In the genomic region with DNA sequence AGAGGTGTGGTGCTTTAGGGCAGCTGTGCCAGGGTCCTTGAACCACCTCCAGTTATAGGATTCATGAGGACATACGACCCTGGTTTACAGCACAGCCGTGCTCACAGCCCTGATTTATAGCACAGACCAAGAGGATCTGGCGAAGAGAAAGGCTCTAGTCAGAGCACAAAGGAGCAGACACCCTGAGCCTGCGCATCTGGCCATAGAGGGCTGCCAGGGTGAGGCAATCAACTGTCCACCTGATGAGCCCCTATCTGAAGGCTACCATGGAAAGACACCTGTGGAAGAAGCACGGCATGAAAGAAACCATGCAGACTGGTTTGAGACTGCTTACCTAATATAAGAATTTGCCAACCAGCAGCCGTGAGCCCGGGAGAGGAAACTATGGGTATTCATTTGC, we compare ENCODE assay signal across 28 mouse cellular contexts. TPM values are rescaled to one million over a fixed set of nuclear protein-coding genes. Genes with fewer than 3 reads are reported as not detected.
A peak's percentile ranks its signal among the peaks of the same experiment; 100 is the strongest.
DNase-seq lines count a peak whose midpoint lies in the region; ATAC-seq lines count a peak whose summit lies in the region.
"Had no signal": no experiment of that assay in that cellular context is flagged by ENCODE, and none has a peak within 500 bp of the region (broad histone marks: within the 10 kb centered on the region; RNA-seq: fewer than 3 reads in every experiment).

No protein-coding gene starts in this region.

- H3K9me3 ChIP-seq in limb, embryonic 13.5 days, result no peaks in the 10 kb centered on the region
- H3K9me3 ChIP-seq in limb, embryonic 10.5 days (replicated peaks), result no peaks in the 10 kb centered on the region
- H3K9me3 ChIP-seq in midbrain, embryonic 13.5 days, result no peaks in the 10 kb centered on the region
- H3K9me3 ChIP-seq in midbrain, embryonic 16.5 days (replicated peaks; ENCODE audit: control insufficient read depth, low read length, poor library complexity, severe bottlenecking), result no peaks in the 10 kb centered on the region
- H3K9me3 ChIP-seq: embryonic facial prominence, embryonic 12.5 days; embryonic facial prominence, embryonic 15.5 days; G1E; hindbrain, embryonic 12.5 days; hindbrain, embryonic 15.5 days had no signal

- no peaks in the 10 kb centered on the region for H3K36me3 ChIP-seq in limb, embryonic 13.5 days
- H3K36me3 ChIP-seq in limb, embryonic 10.5 days, result no peaks in the 10 kb centered on the region
- no peaks in the 10 kb centered on the region for H3K36me3 ChIP-seq in midbrain, embryonic 13.5 days
- H3K36me3 ChIP-seq in midbrain, embryonic 16.5 days (ENCODE audit: control insufficient read depth, insufficient read depth, low read length), result no peaks in the 10 kb centered on the region
- H3K36me3 ChIP-seq: embryonic facial prominence, embryonic 12.5 days; embryonic facial prominence, embryonic 15.5 days; G1E; hindbrain, embryonic 12.5 days; hindbrain, embryonic 15.5 days had no signal

- WGBS in limb, embryonic 13.5 days, result 53% methylated on average over 7 of the region's 7 CpGs
- 69% methylated on average over 7 of the region's 7 CpGs for WGBS in limb, embryonic 10.5 days
- WGBS in midbrain, embryonic 13.5 days, result 84% methylated on average over 7 of the region's 7 CpGs
- 85% methylated on average over 7 of the region's 7 CpGs for WGBS in midbrain, embryonic 16.5 days

- peak; percentile 79 for DNase-seq in heart, adult 11 months
- no peak for DNase-seq in heart, adult 9 months (ENCODE audit: low spot score in 2 of 2)
- DNase-seq in limb, embryonic 10.5 days (ENCODE audit: low spot score), result no peak
- no peak for DNase-seq in embryo, embryonic 11 days
- DNase-seq: adrenal gland, adult 8-10 months; adrenal gland, postnatal 25 days; B cell, adult 2 months; cerebellum, adult 18-20 months; cerebellum, adult 9-10 months; cerebellum, postnatal 14 days; forebrain, postnatal 0 days; gastrocnemius, adult 2 months; gastrocnemius, postnatal 14 days had no signal

- H3K4me1 ChIP-seq in limb, embryonic 13.5 days, result peaks cover 16% of the 10 kb centered on the region; the same call in 1 of the 2 replicates
- H3K4me1 ChIP-seq in limb, embryonic 10.5 days, result peaks cover 20% of the 10 kb centered on the region
- peaks cover 13% of the 10 kb centered on the region for H3K4me1 ChIP-seq in midbrain, embryonic 13.5 days (replicated peaks)
- H3K4me1 ChIP-seq in midbrain, embryonic 16.5 days (ENCODE audit: control insufficient read depth, insufficient read depth, low read length), result peaks cover 7% of the 10 kb centered on the region

- no peak for ATAC-seq in limb, embryonic 13.5 days (ENCODE audit: low FRiP score, low read depth)
- no peak for ATAC-seq in midbrain, embryonic 13.5 days
- no peak for ATAC-seq in midbrain, embryonic 16.5 days
- ATAC-seq: forebrain, embryonic 14.5 days; forebrain, postnatal 0 days had no signal

- H3K27ac ChIP-seq in limb, embryonic 13.5 days, result no peak overlapping the region
- H3K27ac ChIP-seq in limb, embryonic 10.5 days, result no peak overlapping the region
- no peak overlapping the region for H3K27ac ChIP-seq in midbrain, embryonic 13.5 days
- no peak overlapping the region for H3K27ac ChIP-seq in midbrain, embryonic 16.5 days (ENCODE audit: low read length)
- H3K27ac ChIP-seq: embryonic facial prominence, embryonic 12.5 days; embryonic facial prominence, embryonic 15.5 days; gastrocnemius, adult 2 months; heart, adult 2 months; hindbrain, embryonic 12.5 days; hindbrain, embryonic 15.5 days had no signal

- no peak overlapping the region for H3K4me2 ChIP-seq in limb, embryonic 13.5 days (replicated peaks)
- no peak overlapping the region for H3K4me2 ChIP-seq in midbrain, embryonic 13.5 days (replicated peaks)
- H3K4me2 ChIP-seq in midbrain, embryonic 16.5 days (ENCODE audit: low read length), result no peak overlapping the region
- H3K4me2 ChIP-seq: embryonic facial prominence, embryonic 12.5 days; embryonic facial prominence, embryonic 15.5 days; hindbrain, embryonic 12.5 days; hindbrain, embryonic 15.5 days had no signal

- 0 out of 2 replicates have a peak, but pooled peaks cover 7% of the 10 kb centered on the region for H3K27me3 ChIP-seq in limb, embryonic 13.5 days
- no peaks in the 10 kb centered on the region for H3K27me3 ChIP-seq in limb, embryonic 10.5 days (ENCODE audit: low read depth, poor library complexity, severe bottlenecking)
- H3K27me3 ChIP-seq in midbrain, embryonic 13.5 days, result peaks cover 7% of the 10 kb centered on the region; the same call in 1 of the 2 replicates
- H3K27me3 ChIP-seq in midbrain, embryonic 16.5 days (ENCODE audit: control insufficient read depth, insufficient read depth, low read depth, low read length), result no peaks in the 10 kb centered on the region
- H3K27me3 ChIP-seq: embryonic facial prominence, embryonic 15.5 days; hindbrain, embryonic 15.5 days had no signal

- H3K9ac ChIP-seq in limb, embryonic 13.5 days, result peak overlapping the region; percentile 19; the same call in 1 of the 2 replicates
- H3K9ac ChIP-seq in midbrain, embryonic 13.5 days (replicated peaks), result peak overlapping the region; percentile 11; the same call in 1 of the 2 replicates
- H3K9ac ChIP-seq in midbrain, embryonic 16.5 days (ENCODE audit: low read depth, low read length), result no peak overlapping the region
- H3K9ac ChIP-seq: embryonic facial prominence, embryonic 12.5 days; embryonic facial prominence, embryonic 15.5 days; forebrain, postnatal 0 days; hindbrain, embryonic 12.5 days; hindbrain, embryonic 15.5 days had no signal

- H3K4me3 ChIP-seq in limb, embryonic 13.5 days, result no peak overlapping the region
- H3K4me3 ChIP-seq in limb, embryonic 10.5 days, result no peak overlapping the region
- no peak overlapping the region for H3K4me3 ChIP-seq in midbrain, embryonic 13.5 days (replicated peaks)
- no peak overlapping the region for H3K4me3 ChIP-seq in midbrain, embryonic 16.5 days (ENCODE audit: low read depth, low read length)
- H3K4me3 ChIP-seq: embryonic facial prominence, embryonic 12.5 days; embryonic facial prominence, embryonic 15.5 days; gastrocnemius, adult 2 months; heart, adult 2 months; hindbrain, embryonic 12.5 days; hindbrain, embryonic 15.5 days had no signal

RNA-seq across cellular contexts. Expression of gene Otos, which starts 2.0 kb away (rescaled TPM):
- not detected in 2 replicates for polyA plus RNA-seq in limb, embryonic 13.5 days (2015; fragmentation: Nextera tagmentation; extraction: Ambion mirVana)
- polyA plus RNA-seq in limb, embryonic 10.5 days (2016; fragmentation: Nextera tagmentation; extraction: Ambion mirVana), result 0.15 TPM in 1 of 2 replicates, not detected in the other
- polyA plus RNA-seq in midbrain, embryonic 13.5 days (2015; fragmentation: Nextera tagmentation; extraction: Ambion mirVana), result 0.11 and 0.34 TPM in 2 replicates
- 0.65 TPM in 1 of 2 replicates, not detected in the other for polyA plus RNA-seq in midbrain, embryonic 16.5 days (2015; fragmentation: Nextera tagmentation; extraction: Ambion mirVana)
- polyA plus RNA-seq: forebrain, embryonic 11.5 days; forebrain, embryonic 14.5 days; G1E; heart, adult 2 months; heart, embryonic 14.5 days; heart, postnatal 0 days; hindbrain, embryonic 12.5 days had no signal

RNA-seq across cellular contexts. Expression of gene Cops9, which starts 4.8 kb away (rescaled TPM):
- polyA plus RNA-seq in limb, embryonic 13.5 days (2015; fragmentation: Nextera tagmentation; extraction: Ambion mirVana), result 386 and 414 TPM in 2 replicates
- polyA plus RNA-seq in limb, embryonic 10.5 days (2016; fragmentation: Nextera tagmentation; extraction: Ambion mirVana), result 327 and 345 TPM in 2 replicates
- 576 and 596 TPM in 2 replicates for polyA plus RNA-seq in midbrain, embryonic 13.5 days (2015; fragmentation: Nextera tagmentation; extraction: Ambion mirVana)
- polyA plus RNA-seq in midbrain, embryonic 16.5 days (2015; fragmentation: Nextera tagmentation; extraction: Ambion mirVana), result 492 and 521 TPM in 2 replicates

RNA-seq across cellular contexts. Expression of gene Olfr12, which starts 29.0 kb away (rescaled TPM):
- polyA plus RNA-seq in limb, embryonic 13.5 days (2015; fragmentation: Nextera tagmentation; extraction: Ambion mirVana), result not detected in 2 replicates
- polyA plus RNA-seq in limb, embryonic 10.5 days (2016; fragmentation: Nextera tagmentation; extraction: Ambion mirVana), result not detected in 2 replicates
- polyA plus RNA-seq in midbrain, embryonic 13.5 days (2015; fragmentation: Nextera tagmentation; extraction: Ambion mirVana), result 0.08 TPM in 1 of 2 replicates, not detected in the other
- polyA plus RNA-seq in midbrain, embryonic 16.5 days (2015; fragmentation: Nextera tagmentation; extraction: Ambion mirVana), result not detected in 2 replicates
- polyA plus RNA-seq: embryonic facial prominence, embryonic 12.5 days; forebrain, embryonic 11.5 days; forebrain, embryonic 14.5 days; forebrain, postnatal 0 days; G1E; heart, adult 2 months; heart, embryonic 14.5 days; heart, postnatal 0 days; hindbrain, embryonic 12.5 days; hindbrain, embryonic 15.5 days; intestine, embryonic 14.5 days had no signal

RNA-seq across cellular contexts. Expression of gene Olfr1410, which starts 41.0 kb away (rescaled TPM):
- polyA plus RNA-seq in limb, embryonic 13.5 days (2015; fragmentation: Nextera tagmentation; extraction: Ambion mirVana), result not detected in 2 replicates
- not detected in 2 replicates for polyA plus RNA-seq in limb, embryonic 10.5 days (2016; fragmentation: Nextera tagmentation; extraction: Ambion mirVana)
- not detected in 2 replicates for polyA plus RNA-seq in midbrain, embryonic 13.5 days (2015; fragmentation: Nextera tagmentation; extraction: Ambion mirVana)
- polyA plus RNA-seq in midbrain, embryonic 16.5 days (2015; fragmentation: Nextera tagmentation; extraction: Ambion mirVana), result not detected in 2 replicates
- polyA plus RNA-seq: embryonic facial prominence, embryonic 12.5 days; embryonic facial prominence, embryonic 15.5 days; forebrain, embryonic 11.5 days; forebrain, embryonic 14.5 days; forebrain, postnatal 0 days; frontal cortex, adult 2 months; G1E; heart, adult 2 months; heart, embryonic 14.5 days; heart, postnatal 0 days; hindbrain, embryonic 12.5 days; hindbrain, embryonic 15.5 days; intestine, embryonic 14.5 days had no signal

RNA-seq across cellular contexts. Expression of gene Olfr1411, which starts 52.4 kb away (rescaled TPM):
- polyA plus RNA-seq in limb, embryonic 13.5 days (2015; fragmentation: Nextera tagmentation; extraction: Ambion mirVana), result not detected in 2 replicates
- not detected in 2 replicates for polyA plus RNA-seq in limb, embryonic 10.5 days (2016; fragmentation: Nextera tagmentation; extraction: Ambion mirVana)
- polyA plus RNA-seq in midbrain, embryonic 13.5 days (2015; fragmentation: Nextera tagmentation; extraction: Ambion mirVana), result not detected in 2 replicates
- polyA plus RNA-seq in midbrain, embryonic 16.5 days (2015; fragmentation: Nextera tagmentation; extraction: Ambion mirVana), result not detected in 2 replicates
- polyA plus RNA-seq: embryonic facial prominence, embryonic 12.5 days; embryonic facial prominence, embryonic 15.5 days; forebrain, embryonic 11.5 days; forebrain, embryonic 14.5 days; forebrain, postnatal 0 days; frontal cortex, adult 2 months; G1E; heart, adult 2 months; heart, embryonic 14.5 days; heart, postnatal 0 days; hindbrain, embryonic 12.5 days; hindbrain, embryonic 15.5 days; intestine, embryonic 14.5 days had no signal
